Mouse (Mus musculus): ENCODE results near the gene Tpcn2.

Tpcn2 gene

DNA sequence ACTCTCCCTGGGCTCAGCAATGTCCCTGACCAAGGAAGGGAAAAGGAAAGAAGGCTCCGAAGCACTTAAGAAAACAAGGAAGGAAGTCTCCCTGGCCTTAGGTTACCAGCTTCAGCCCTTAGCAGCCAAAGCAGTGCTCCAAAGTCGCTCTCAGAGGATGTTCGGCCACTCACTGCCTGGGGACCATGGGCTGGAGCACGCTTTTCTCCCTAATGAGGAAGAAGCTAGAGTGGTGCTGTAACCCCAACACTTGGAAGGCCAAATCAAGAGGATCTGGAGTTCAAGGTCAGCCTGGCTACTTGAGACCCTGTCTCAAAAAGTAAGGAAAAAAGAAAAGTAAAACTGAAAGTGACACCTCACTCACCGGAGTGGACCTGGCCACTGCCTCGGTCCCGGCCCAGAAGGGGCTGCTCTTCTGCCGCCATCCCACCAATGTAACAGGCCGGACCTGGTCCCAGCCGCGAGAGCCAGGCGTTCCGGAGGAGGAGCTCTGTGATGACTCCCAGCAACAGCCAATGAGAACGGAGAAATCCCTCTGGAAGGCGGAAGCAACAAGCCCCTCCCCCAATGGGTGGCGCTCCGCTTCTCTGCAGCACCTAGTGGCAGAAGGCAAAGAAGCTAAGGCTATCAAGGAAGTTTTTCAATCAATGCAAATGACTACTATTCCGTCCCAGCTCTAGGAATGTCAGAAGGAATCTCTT lies at the start of gene Tpcn2:
Gene Tpcn2 (minus strand): TSS at position 525 of the 701 bp plus-strand sequence.
- DNase-seq (ENCODE audit: low read depth, low spot score) = peak; percentile 63

DNA sequence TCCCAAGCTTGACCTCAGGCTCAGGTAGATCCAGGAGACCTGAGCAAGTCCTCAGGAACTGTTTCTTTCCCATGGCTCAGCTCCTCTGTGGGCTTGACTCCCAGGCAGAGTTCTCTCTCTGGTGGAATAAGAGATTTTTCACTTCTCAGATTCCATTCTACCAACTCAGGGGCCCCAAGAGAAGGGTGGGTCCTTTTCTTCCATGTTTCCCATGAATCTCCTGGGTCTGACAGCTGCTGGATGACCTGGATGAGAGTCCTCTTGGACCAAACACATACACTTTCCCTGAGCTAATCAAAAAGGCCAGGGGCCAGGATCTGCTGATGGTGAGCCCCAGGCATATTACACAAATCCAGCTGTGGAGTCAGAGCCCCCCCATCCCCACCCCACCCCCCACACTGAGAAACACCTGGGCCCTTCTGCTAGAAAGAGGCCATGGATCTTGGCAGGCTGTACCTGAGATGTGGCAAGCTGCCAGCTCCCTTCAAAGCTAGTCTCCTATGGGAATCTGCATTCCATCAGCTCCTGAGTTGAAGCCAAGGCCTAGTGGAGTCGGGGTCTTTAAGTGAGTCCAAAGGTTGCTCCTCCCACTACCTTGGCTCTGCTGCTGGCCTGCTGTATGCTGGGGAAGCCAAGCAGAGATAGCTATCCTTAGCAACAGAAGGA lies 48.7 kb upstream of the Tpcn2 start:
- DNase-seq (ENCODE audit: low read depth, low spot score) = no peak

DNA sequence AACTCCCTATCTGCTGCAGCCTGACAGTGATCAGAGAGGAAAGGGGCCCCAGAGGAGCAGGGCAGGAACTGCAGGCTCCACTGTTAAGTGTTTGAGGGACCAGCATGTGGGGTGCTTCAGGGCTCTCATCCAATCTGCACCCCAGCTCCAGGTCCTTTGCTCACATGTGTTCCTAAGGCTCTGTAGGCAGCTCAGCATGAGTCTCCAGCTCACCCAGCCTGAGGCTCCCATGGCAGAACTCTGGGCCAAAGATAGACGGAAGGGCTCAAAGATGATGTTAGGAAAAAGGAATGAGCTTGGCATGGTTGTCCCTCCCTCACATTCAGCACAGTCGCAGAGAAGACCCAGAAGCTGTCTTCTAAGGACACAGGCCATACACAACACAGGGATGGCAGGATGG lies 46.8 kb upstream of the Tpcn2 start:
- no peak for DNase-seq (ENCODE audit: low read depth, low spot score)

DNA sequence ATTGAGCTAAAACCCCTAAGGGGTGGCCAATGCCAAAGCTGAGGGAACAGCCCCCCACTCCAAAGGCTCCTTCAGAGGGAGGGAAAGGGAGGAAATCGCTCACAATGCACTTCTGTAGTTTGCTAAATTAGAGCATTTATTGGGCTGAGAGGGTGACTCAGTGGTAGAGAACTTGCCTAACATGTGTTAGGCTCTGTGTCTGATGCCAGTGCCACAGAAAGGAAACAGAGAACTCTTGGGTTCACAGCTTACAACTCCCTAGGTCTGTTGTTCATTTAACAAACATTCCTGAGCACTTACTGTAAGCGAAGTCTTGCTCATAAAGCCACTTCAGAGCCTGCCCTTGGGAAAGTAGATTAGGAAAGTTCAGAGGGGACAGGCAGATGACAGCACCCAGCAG lies 46.2 kb upstream of the Tpcn2 start:
- DNase-seq (ENCODE audit: low read depth, low spot score) = no peak

DNA sequence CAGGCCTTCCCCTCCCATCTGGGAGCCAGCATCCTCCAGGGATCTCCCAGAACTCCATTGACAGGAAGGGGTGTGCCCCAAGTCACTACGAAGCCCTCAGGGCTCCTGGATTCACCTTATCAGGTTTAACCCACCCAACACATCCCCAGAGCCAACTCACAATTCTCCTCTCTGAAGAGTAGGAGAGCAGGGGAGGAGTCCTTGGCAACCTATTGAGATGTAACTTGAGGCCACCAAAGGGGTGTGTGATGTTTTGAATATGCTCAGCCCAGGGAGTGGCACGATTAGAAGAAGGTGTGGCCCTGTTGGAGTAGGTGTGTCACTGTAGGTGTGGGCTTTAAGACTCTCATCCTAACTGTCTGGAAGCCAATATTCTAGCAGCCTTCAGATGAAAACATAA lies 41.9 kb upstream of the Tpcn2 start:
- DNase-seq (ENCODE audit: low read depth, low spot score) = no peak

DNA sequence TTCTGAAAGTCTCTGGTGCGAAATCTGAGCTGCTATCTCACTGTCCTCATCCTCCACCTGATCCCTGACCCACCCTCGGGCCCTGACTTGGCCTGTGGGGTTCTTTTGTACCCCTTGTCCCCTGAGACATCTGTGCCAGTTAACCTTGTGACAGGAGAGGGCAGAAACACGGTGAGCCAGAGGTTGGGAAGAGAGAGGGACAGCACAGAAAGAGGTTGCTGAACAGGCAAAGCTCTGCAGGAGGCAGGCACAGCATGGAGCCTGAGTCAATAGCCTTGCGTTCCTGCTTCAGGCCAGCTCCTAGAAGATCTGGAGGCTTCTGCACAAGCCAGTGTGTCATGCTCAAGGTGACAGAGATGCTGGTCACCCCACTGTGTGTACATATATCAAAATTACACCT lies 39.8 kb upstream of the Tpcn2 start:
- no peak for DNase-seq (ENCODE audit: low read depth, low spot score)

DNA sequence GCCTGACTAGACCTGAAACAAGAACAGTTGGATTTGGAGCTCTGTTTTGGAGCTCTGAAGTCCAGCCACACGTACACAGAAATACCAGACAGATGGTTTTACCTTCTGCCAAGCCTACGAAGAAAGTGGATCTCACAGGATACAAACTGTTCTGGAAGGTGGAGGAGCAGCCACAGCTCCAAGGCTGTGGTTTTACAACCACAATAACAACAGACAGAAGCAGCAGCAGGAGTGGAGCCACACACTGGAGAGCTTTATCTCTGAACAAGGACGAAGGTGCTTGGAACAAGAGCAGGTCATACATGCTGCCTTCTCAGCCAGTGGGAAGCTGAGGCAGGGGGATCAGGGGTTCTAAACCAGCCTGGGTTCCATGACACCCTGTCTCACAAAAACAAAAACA lies 35.7 kb upstream of the Tpcn2 start:
- no peak for DNase-seq (ENCODE audit: low read depth, low spot score)

DNA sequence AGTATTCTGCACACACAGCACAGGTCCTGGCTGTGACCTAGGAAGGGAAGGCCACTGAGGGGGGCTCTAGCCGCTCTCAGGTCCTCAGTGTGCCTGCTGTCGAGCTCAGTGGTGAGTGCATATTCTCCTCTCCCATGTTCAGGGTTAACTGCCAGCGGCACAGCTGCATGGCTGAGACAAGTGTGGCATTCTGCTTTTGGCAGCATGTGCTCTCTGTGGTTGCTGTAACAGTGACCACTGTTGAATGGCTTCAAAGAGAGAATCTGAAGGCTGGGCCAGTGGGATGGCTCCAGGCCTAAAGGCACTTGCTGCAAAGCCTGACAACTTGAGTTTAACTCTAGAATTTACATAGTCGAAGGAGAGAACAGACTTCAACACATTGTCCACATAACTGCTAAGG lies 33.7 kb upstream of the Tpcn2 start:
- no peak for DNase-seq (ENCODE audit: low read depth, low spot score)

DNA sequence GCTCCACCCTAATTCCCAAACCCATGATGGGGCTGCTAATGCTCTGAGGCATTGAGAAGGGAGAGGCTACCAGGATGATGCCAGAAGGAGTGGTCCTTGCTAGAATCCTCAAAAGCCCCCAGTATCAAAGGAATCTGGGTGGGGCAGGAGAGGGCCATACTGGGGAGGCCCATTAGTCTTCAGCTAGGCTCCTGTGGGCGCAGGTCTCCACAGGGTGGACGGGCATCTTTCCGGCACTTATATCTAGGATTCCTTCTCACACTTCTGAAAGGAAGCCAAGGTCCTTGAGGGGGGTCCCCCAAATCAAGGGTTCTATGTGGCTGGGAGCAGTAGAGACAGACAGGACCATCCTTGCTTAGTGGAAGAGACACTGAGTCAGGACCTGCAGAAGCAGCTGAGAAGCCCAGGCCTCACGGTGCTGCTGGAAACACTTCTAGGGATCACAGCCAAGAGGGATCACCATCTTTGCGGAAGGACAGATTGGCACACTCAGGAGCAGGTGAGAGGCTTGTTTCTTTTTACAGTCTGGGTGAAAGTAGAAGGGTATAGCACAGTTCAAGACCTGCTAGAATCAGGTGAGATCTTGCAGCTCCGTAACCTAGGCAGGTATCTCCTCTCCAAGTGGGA lies 31.1 kb upstream of the Tpcn2 start, which contains the start of gene Mrgprd:
Gene Mrgprd (plus strand): TSS at position 51 of the 627 bp plus-strand sequence.
- no peak for DNase-seq (ENCODE audit: low read depth, low spot score)

DNA sequence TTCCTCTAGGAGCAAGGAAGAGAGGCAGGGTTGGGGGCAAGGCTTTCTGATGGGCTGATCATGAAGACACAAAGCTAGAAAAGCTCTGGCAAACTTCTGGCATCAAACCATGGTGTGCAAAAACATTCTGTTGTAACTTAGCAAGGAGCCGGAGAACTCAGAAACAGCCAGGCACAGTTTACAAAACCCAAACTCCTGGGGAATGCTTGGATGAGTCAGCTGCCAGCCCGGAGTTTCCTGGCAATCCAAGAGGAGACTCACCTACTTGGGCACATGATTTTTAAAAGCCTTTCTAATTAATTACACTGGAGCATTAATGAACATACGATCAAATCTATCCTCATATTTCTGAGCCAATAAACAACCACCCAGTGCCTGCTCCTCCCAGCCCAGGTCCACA lies 28.3 kb upstream of the Tpcn2 start:
- no peak for DNase-seq (ENCODE audit: low read depth, low spot score)

DNA sequence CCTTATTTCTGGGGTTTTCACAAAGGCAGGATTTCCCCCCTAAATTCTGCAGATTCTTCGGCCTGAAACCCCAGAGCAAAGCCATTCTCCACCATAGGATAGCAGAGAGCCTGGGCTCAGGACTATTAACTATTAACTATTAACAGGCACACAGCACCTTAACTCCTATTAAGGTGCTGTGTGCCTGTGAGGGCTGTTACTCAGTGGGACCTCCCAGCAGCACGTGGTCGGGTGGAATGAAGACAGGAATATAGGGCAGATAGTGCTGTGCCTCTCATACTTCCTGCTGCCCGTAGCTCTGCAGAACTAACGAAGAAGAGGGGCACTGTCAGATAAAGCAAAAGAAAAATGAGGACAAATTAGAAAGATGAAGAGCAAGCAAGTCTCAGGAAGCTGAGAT lies 26.7 kb upstream of the Tpcn2 start:
- no peak for DNase-seq (ENCODE audit: low read depth, low spot score)

DNA sequence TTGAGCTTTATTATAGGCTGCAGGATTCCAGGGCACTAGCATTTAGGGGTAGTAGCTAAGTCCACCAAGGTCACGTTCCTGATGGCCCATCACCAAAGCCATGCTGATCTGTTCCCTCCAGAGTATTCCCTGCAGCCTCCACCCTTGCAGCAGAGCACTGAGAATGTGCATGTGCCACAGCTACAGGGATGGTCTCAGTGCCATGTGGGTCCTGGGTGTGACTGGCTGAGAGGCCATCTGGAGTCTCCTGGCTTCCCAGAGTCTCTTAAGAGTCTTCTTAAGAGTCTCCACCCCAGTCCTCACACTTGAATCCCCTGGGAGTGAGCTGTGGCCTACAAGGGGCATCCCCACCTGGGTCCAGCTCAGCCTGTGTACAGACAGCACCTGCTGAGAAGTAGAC lies 26.1 kb upstream of the Tpcn2 start:
- DNase-seq (ENCODE audit: low read depth, low spot score) = no peak

DNA sequence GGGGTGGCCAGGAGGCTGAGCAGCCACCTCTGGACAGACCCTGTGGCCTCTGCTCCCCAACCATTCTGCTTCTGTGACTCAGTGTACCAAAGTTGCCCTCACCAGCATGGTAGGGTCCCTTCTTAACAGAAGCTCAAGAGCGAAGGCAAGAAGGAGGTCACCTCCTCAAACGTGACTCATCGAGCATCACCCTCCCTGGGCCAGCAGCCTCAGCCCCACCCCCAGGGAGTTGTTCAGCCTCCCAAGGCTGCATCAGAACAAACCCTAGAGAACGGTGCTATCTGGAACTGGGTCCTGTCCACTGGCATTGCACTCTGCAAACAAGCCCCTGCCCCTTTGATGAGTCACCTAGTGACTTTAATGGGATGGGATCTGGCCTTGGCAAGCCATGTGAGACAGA lies 25.1 kb upstream of the Tpcn2 start:
- DNase-seq (ENCODE audit: low read depth, low spot score) = no peak

DNA sequence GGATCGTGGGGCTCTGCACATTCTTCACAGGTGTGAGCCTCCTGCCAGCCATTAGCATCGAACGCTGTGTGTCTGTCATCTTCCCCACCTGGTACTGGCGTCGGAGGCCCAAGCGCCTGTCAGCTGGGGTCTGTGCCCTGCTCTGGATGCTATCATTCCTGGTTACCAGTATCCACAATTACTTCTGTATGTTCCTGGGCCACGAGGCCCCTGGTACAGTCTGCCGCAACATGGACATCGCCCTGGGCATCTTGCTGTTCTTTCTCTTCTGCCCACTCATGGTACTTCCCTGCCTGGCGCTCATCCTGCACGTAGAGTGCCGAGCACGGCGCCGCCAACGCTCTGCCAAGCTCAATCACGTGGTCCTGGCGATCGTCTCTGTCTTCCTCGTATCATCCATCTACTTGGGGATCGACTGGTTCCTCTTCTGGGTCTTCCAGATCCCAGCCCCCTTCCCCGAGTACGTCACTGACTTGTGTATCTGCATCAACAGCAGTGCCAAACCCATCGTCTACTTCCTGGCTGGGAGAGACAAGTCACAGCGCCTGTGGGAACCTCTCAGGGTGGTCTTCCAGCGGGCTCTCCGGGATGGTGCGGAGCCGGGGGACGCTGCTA lies 24.4 kb upstream of the Tpcn2 start:
- no peak for DNase-seq (ENCODE audit: low read depth, low spot score)

DNA sequence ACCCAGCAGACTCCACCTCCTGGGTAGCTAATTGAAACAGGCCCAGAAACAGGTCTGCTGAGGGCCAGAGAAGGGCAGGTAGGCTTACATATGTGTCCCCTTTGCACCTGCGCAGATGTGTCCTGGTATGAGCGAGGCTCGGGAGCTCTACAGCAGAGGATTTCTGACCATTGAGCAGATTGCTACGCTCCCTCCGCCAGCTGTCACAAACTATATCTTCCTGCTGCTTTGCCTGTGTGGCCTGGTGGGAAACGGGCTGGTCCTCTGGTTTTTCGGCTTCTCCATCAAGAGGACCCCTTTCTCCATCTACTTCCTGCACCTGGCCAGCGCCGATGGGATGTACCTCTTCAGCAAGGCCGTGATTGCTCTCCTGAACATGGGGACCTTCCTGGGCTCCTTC lies 23.8 kb upstream of the Tpcn2 start:
- no peak for DNase-seq (ENCODE audit: low read depth, low spot score)

DNA sequence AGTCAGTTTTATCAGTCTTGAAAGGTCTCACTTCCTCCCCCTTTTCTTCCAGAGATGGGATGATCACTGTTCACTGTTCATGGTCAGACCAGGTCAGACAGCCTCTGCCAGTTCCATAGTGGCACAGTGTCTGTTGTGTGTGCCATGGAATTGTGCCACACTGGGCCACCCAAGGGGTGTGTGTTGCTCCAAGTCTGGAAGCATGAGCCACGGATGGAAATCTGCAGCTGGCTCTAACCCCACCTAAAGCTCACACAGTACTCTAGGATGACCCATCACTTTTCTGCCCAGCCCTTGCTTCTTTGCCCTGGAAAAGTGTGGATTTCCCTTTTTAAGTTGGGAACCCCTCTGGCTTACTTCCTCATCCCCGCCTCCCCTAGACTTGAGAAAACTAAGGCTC lies 20.3 kb upstream of the Tpcn2 start:
- DNase-seq (ENCODE audit: low read depth, low spot score) = no peak

DNA sequence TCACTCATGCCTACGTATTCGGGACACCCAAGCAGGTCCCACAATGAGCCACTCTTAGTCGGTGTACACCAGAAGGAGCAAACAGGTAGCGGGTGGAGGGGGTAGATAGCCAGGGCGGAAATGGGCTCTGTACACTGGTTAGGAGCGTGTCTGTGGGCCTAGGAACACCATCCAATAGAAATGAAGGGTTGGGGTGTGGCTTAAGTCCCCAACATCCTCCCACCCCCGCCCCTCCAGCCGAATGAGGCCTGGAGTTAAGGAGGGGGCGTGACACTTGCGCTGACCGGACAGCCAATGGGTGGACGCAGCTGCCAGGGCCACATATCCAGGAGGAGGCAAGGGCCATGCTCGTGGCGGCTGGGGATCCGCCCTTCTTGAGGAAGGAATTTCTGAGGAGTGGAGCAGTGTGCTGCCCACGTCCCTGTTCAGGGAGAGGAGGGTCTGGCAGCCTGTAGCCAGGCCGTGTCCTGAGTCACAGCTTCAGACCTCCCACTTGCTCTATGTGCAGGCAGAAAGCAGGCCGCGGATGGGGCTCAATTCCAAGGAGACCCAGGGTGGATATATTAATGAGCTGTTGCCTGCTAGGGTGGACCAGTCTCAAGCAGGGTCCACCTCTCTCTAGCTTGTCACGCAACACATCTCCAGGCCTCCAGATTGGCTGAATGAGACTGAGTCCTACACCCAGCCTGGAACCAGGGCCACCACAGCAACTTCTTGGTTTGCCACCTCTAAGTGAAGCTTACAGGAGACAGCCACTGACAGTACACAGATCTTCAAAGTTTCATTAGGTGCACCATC lies 18.9 kb upstream of the Tpcn2 start:
- DNase-seq (ENCODE audit: low read depth, low spot score) = no peak

DNA sequence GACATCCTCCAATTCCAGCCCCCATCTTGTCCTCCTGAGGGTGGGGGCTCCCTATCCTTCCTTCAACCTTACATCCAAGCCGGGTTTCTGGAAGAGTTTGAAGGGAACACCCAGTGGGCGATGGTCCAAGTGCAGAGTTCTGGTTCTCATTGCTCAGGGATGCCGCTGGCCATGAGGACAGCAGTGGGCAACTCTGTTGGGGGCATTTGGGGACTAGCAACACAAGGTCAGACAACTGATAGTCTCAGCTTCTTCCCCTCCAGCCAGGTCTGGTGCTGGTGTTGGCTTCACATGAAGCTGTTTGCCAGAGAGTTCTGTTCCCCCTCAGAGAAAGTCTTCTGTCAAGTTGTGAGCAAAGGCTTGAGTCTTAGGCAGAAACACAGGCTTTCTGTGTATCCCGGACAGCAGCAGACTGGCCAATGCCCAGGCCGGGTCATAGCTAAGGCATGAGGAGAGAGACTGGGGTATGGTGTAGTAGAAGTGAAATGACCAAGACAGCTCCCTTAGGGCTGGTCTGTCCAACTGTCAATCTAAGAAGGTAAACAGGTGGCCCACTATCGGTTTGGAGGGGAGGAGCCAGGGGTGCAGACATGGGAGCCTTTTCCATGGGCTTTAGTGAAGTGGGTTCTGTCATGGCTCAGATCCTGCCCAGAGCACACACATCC lies 17.7 kb upstream of the Tpcn2 start:
- DNase-seq (ENCODE audit: low read depth, low spot score) = no peak

DNA sequence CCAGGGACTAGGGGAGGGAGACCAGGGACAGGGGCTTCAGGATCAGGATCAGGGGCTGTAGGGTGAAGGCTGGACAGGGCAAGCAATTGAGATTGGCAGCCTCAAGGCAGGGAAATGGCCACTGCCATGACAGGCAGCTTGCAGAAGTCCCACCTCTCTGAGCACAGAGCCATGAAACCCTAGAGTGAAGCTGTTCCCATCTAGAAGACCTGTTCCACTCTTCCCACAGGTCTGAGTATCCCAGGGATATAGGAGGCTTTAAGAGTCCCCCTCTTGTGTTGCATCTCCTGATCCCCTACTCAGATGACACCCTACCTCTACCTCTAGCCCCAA lies 17.2 kb upstream of the Tpcn2 start:
- no peak for DNase-seq (ENCODE audit: low read depth, low spot score)

DNA sequence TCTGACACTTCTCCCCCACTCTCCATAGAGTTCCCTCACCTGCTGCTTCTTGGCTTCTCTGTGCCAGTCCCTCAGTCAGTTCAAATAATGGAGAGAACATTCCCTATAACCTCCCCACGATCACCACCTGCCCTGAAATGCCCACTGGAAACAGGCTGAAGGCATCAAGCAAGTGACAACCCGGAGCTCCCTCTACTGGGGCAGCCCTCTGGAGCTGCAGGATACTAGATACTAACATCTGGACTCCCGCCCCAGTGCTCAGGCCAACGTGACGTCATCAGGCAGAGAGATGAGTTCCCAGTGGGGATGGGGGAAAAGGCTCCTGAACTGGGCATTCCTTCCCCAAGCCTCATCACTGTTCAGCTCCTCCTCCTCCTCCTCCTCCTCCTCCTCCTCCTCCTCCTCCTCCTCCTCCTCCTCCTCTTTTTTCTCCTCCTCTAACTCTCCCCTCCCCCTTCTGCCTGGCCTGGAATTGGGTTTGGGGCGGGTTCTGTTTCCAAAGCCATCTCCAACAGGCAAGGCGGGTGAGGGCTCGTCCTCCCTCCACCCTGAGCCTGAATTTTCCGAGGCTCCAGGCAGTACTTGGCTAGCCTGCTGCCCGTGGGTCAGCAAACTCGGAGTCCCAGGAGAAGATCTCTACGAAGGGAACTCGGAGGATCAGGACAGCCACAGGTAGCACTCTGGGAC lies 16.7 kb upstream of the Tpcn2 start, which contains the start of gene Mrgprf:
Gene Mrgprf (plus strand): TSS at position 508 of the 687 bp plus-strand sequence.
- no peak for DNase-seq (ENCODE audit: low read depth, low spot score)

All from c-Kit-negative CD71-positive TER-119-positive erythroid progenitor cells, embryonic 14.5 days (primary cell).